Mouse (Mus musculus) natural killer cell, adult 2 months (primary cell): ENCODE measurements around the gene Nudcd3.

Experiments used
- DNase-seq, 2 experiments: peaks; one replicate each; pipeline ENCODE4 v3.0.0; 2022; ENCODE audit warnings: low spot score in 2 of 2

Gene Nudcd3

DNA sequence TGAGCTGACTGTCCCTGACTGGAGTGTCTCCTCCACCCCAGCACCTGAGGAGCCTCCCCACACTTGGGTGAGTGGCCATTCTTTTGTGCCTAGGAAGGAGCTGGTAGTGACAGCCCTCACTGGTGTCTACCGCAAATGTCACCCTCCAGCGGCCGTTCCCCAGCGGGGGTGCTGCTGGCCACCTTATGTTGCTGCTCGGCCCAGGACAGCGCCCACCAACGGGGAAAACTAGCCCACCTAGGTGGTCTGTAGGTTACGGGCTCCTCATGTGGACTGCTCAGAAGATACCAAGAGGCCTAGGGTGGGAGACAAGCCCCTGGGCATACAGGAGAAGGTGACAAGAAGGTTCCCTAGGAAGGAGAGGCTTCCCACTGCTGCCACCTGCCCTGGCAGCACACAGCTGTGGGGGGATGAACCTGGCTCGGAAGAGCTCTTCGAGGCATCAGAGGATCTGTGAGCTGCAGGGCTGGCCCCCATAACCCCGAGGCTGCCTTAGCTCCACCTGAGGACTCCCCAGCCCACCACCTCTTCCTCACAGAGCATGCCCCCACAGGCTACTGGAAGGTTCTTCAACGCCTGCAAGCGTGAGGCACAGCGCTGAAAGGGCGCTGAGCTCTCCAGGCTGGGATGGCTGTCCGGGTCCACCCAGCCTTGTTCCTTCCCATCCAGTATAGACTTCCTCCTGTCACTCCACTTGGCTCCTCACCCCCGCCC lies 136.6 kb downstream of the Nudcd3 start:
- no peak for DNase-seq

- no peak for DNase-seq
These were observed 137.2 kb downstream of the Nudcd3 start for GRCm38 (mm10) chr11:6063065-6063464.

- no peak for DNase-seq
These were observed 137.9 kb downstream of the Nudcd3 start for GRCm38 (mm10) chr11:6062329-6062728.

- DNase-seq, result no peak
These were observed 138.3 kb downstream of the Nudcd3 start for GRCm38 (mm10) chr11:6061891-6062290.

DNA sequence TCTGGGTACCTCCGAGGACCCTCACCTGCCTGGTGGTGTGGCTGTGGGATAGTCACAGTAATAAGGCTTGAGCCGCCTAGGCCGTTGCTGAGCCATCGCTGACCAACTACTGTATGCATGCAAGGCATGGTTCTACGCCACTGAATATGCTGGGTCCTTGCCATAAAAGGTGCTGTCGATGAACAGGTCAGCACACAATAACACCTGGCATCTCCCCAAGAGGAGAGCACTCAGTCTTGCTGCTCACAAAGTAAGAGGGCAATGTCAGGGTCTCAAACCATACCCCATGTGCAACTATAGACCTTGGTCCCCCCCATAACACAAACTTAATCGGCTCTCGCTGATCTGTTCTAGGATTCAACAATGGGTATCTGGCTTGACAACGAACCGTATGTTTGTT lies 141.1 kb downstream of the Nudcd3 start:
- no peak for DNase-seq
